Mouse (Mus musculus) lung, adult 2 months (tissue): ENCODE data around the gene Lrrc1.

Experiments
- CTCF ChIP-seq: fragments of 200-500 bp; IDR thresholded peaks from 2 replicates; pipeline ENCODE4 v1.5.1; 2011; ENCODE audit warnings: mild to moderate bottlenecking, low read length, control low read depth; ENCODE audit not compliant: insufficient read depth
- POLR2A ChIP-seq: fragments of 200-500 bp; IDR thresholded peaks from 2 replicates; pipeline ENCODE4 v1.6.1; 2011; ENCODE audit warnings: low read depth, mild to moderate bottlenecking, control low read depth, low read length, borderline replicate concordance; ENCODE audit errors: extremely low read depth

DNA sequence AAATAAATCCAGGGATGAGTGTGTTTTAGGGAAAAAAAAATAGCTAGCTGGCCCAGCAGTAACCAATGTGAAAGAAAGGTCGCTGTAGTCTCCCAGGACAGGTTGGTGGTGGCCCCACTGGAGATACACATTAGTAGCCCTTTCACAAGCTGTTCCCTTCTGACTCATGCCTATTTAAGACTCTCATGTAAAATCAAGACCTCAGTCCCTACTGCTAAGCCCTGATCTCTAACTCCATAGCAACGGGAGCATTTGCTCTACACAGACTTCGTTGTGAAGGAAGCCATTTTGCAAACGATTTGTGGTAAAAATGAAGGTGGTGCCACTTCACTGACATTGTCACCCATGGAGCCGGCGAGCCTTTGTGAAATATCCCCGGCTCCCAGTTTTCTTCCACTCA lies 134.1 kb downstream of the Lrrc1 start:
- TF ChIP-seq CTCF (no peak), POLR2A (no peak)
